Mouse (Mus musculus) heart, embryonic 11.5 days (tissue): Measurements from ENCODE around the gene Defb7. TPM values are rescaled to one million over a fixed set of nuclear protein-coding genes. Genes with fewer than 3 reads are reported as not detected.

Source experiments
- ATAC-seq: fragments of 200-750 bp; cut with Nextera tagmentation; replicated peaks from 2 replicates; pipeline ENCODE4 v1.8.0; 2017; ENCODE audit warnings: moderate library complexity; ENCODE audit not compliant: insufficient number of reproducible peaks, low FRiP score, low TSS enrichment
- H3K27ac ChIP-seq: fragments of 300-500 bp; sonication (generic); 2 replicates; pipeline ENCODE4 v1.5.1; 2014; ENCODE audit warnings: mild to moderate bottlenecking, low read depth, low read length
- H3K27me3 ChIP-seq: fragments of 300-500 bp; sonication (generic); 2 replicates; pipeline ENCODE4 v1.6.1; 2014; ENCODE audit warnings: mild to moderate bottlenecking, low read length, mixed read lengths; ENCODE audit not compliant: control insufficient read depth, insufficient read depth
- H3K36me3 ChIP-seq: fragments of 300-500 bp; sonication (generic); 2 replicates; pipeline ENCODE4 v1.6.1; 2014; ENCODE audit warnings: mild to moderate bottlenecking, low read length, moderate library complexity, mixed read lengths; ENCODE audit not compliant: control insufficient read depth, insufficient read depth
- H3K4me1 ChIP-seq: fragments of 300-500 bp; sonication (generic); 2 replicates; pipeline ENCODE4 v1.6.1; 2014; ENCODE audit warnings: low read length; ENCODE audit not compliant: control insufficient read depth, insufficient read depth
- H3K4me2 ChIP-seq: fragments of 300-500 bp; sonication (generic); 2 replicates; pipeline ENCODE4 v1.6.1; 2014; ENCODE audit warnings: mild to moderate bottlenecking, moderate library complexity
- H3K4me3 ChIP-seq: fragments of 300-500 bp; sonication (generic); 2 replicates; pipeline ENCODE4 v1.5.1; 2014; ENCODE audit warnings: low read depth, low read length
- H3K9ac ChIP-seq: fragments of 300-500 bp; sonication (generic); 2 replicates; pipeline ENCODE4 v1.6.1; 2014; ENCODE audit warnings: mild to moderate bottlenecking, low read depth, low read length, moderate library complexity
- H3K9me3 ChIP-seq: fragments of 300-500 bp; sonication (generic); replicated peaks from 2 replicates; pipeline ENCODE4 v1.6.1; 2016; ENCODE audit warnings: low read length; ENCODE audit not compliant: control insufficient read depth
- WGBS: fragments of 180-500 bp; shearing (Covaris S2); extraction: QIAGEN DNeasy Blood & Tissue Kit; methylation state at CpG from one replicate; pipeline ENCODE4 v1.1.7; 2014; ENCODE audit not compliant: insufficient replicate concordance; 5-methylcytosine and 5-hydroxymethylcytosine counted together
- polyA plus RNA-seq: library from polyadenylated mRNA; unstranded; fragments of >200 nt; fragmentation: Nextera tagmentation; extraction: Ambion mirVana; gene quantifications from 2 replicates; pipeline ENCODE4 v1.2.1, GENCODE M21; 2014

Defb7 gene
- polyA plus RNA-seq: not detected in 2 replicates

- ATAC-seq: no peak
- Histone ChIP-seq H3K4me3 (no peak within 1 kb of the TSS), H3K4me1 (no peaks in the 10 kb centered on the region), H3K4me2 (no peak within 1 kb of the TSS), H3K9ac (no peak within 1 kb of the TSS), H3K27ac (no peak within 1 kb of the TSS), H3K36me3 (no peaks in the 10 kb centered on the region), H3K9me3 (no peaks in the 10 kb centered on the region), H3K27me3 (no peaks in the 10 kb centered on the region)
- WGBS: 79% methylated on average over 2 of the region's 2 CpGs
These were observed at the start of gene Defb7 for GRCm38 (mm10) chr8:19494797-19495196. Gene Defb7 (plus strand): TSS chr8:19495097.

DNA sequence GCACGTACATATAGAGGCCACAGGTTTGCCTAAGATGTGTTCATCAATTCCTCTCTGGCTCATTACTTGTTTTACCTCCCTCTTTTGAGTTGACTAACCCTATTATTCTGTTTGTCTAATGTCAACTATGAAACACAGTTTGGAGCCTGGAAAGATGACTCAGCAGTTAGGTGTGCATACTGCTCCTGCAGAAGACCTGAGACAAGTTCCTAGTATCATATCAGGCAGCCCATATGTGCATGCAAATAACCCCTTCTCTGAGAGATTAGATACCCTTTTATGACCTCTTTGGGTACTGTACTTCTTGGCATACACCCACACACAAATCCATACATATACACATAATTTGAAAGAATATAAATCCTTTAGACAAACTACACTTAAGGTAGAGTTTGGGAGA, 48.5 kb upstream of the Defb7 start:
- Histone ChIP-seq H3K36me3 (no peaks in the 10 kb centered on the region), H3K4me2 (no peak overlapping the region), H3K4me1 (no peaks in the 10 kb centered on the region), H3K9ac (no peak overlapping the region), H3K9me3 (peaks cover 3% of the 10 kb centered on the region; the same call in 1 of the 2 replicates), H3K27me3 (no peaks in the 10 kb centered on the region), H3K4me3 (no peak overlapping the region), H3K27ac (no peak overlapping the region)
- 64% methylated on average over 1 of the region's 1 CpGs for WGBS
- ATAC-seq: no peak

DNA sequence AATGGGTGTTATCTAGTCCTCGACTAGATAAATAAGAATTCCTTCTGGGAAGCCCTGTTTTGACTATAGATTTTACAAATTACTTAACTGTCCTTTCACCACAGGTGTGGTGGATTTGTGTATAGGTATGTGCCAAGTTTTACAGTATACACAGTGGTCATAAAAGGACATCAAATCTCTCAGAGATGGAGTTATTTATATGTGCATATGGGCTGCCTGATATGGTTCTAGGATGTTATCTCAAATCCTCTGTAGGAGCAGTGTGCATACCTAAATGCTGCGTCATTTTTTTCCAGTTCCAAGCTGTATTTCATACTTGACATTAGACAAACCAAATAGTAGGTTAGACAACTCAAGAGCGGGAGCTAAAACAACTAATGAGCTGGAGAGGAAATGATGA, 33.5 kb upstream of the Defb7 start:
- H3K4me1 ChIP-seq: no peaks in the 10 kb centered on the region
- 71% methylated on average over 3 of the region's 3 CpGs for WGBS
- no peaks in the 10 kb centered on the region; the same call in 1 of the 2 replicates for H3K9me3 ChIP-seq
- no peak overlapping the region for H3K4me3 ChIP-seq
- H3K9ac ChIP-seq: no peak overlapping the region
- no peak overlapping the region for H3K4me2 ChIP-seq
- no peak for ATAC-seq
- no peaks in the 10 kb centered on the region for H3K27me3 ChIP-seq
- no peaks in the 10 kb centered on the region for H3K36me3 ChIP-seq
- no peak overlapping the region for H3K27ac ChIP-seq

- H3K4me1 ChIP-seq: no peaks in the 10 kb centered on the region
- no peak for ATAC-seq
- 67% methylated on average over 3 of the region's 3 CpGs for WGBS
These were observed 25.9 kb upstream of the Defb7 start for GRCm38 (mm10) chr8:19469026-19469425.

DNA sequence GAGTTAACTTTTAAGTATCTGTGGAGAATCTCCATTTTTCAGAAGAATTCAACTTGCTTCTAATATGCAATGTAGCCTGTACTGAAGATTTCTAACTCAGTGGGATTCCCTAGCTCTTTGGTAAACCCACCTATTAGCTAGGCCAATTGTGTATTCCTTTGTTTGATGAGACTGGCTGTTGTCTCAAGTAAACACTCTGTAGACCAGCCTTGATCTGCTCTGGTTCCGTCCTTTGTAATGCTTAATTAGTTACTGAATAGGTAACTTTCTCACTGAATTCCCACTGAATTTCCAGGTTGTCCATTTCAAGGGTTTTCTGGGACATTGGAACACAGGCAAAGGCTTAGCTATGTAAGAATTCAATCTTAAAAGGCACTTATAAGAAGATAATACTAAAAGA, 5.6 kb downstream of the Defb7 start:
- H3K4me2 ChIP-seq: no peak overlapping the region
- H3K27me3 ChIP-seq: no peaks in the 10 kb centered on the region
- H3K27ac ChIP-seq: no peak overlapping the region
- H3K4me1 ChIP-seq: no peaks in the 10 kb centered on the region
- no peak overlapping the region for H3K4me3 ChIP-seq
- H3K36me3 ChIP-seq: no peaks in the 10 kb centered on the region
- H3K9ac ChIP-seq: no peak overlapping the region
- H3K9me3 ChIP-seq: 0 out of 2 replicates have a peak, but pooled peaks cover 3% of the 10 kb centered on the region
- 67% methylated on average over 1 of the region's 1 CpGs for WGBS
- no peak for ATAC-seq

More at GRCm38 (mm10) chr8:19469026-19469425, 25.9 kb upstream of the Defb7 start:
- H3K9ac ChIP-seq: no peak overlapping the region
- no peak overlapping the region for H3K27ac ChIP-seq
- no peaks in the 10 kb centered on the region for H3K36me3 ChIP-seq
- H3K4me2 ChIP-seq: no peak overlapping the region
- no peaks in the 10 kb centered on the region for H3K27me3 ChIP-seq
- no peak overlapping the region for H3K4me3 ChIP-seq
- no peaks in the 10 kb centered on the region for H3K9me3 ChIP-seq

- 6% methylated on average over 51 of the region's 75 CpGs for whole genome bisulfite sequencing
- ATAC-seq: peak; percentile 64
- Histone ChIP-seq H3K27ac (no peak overlapping the region), H3K4me3 (peak overlapping the region; percentile 43), H3K27me3 (peaks cover 24% of the 10 kb centered on the region), H3K4me1 (no peaks in the 10 kb centered on the region), H3K4me2 (peak overlapping the region; percentile 73), H3K36me3 (no peaks in the 10 kb centered on the region), H3K9ac (peak overlapping the region; percentile 30), H3K9me3 (no peaks in the 10 kb centered on the region)
These were observed 40.4 kb downstream of the Defb7 start for GRCm38 (mm10) chr8:19535195-19535829.

GRCm38 (mm10) chr8:19540376-19540775, 45.5 kb downstream of the Defb7 start:
- WGBS: 63% methylated on average over 1 of the region's 1 CpGs
- no peak overlapping the region for H3K27ac ChIP-seq
- no peak overlapping the region for H3K4me2 ChIP-seq
- H3K9ac ChIP-seq: no peak overlapping the region
- no peak overlapping the region for H3K4me3 ChIP-seq
- H3K36me3 ChIP-seq: no peaks in the 10 kb centered on the region
- no peaks in the 10 kb centered on the region for H3K4me1 ChIP-seq
- ATAC-seq: no peak
- H3K9me3 ChIP-seq: no peaks in the 10 kb centered on the region
- peaks cover 12% of the 10 kb centered on the region for H3K27me3 ChIP-seq
